ENCODE assay signal across 8 mouse cellular contexts in genomic region chr14:27183501-27184230, GRCm38 (mm10).
DNase-seq lines count a peak whose midpoint lies in the region; ATAC-seq lines count a peak whose summit lies in the region.

No protein-coding gene starts in this region.

- H3K4me2 ChIP-seq in liver, embryonic 12.5 days: no peak overlapping the region

- intact Hi-C loops in heart, postnatal 36 days (cut with DNase I): loop anchor here (1.0 kb wide), 1 partner anchor 74 kb away; no protein-coding TSS in a partner anchor
- intact Hi-C loops in left cerebral cortex, postnatal 25 days (cut with DNase I): loop anchor here (1.0 to 2.0 kb wide), 2 partner anchors 74 to 153 kb away; no protein-coding TSS in a partner anchor

- DNase-seq in liver (peak; percentile 39), NIH3T3 (ENCODE audit: low read depth) (peak; percentile 76)
- DNase-seq in cerebellum, postnatal 36 days: peak; percentile 58 to 81
- peak; percentile 81 to 84 for DNase-seq in heart, postnatal 36 days
- DNase-seq in left cerebral cortex, postnatal 25 days (ENCODE audit: low spot score in 2 of 2): peak; percentile 72 to 85
- DNase-seq in retina, postnatal 1 day: peak; percentile 77

- no peaks in the 10 kb centered on the region for H3K9me3 ChIP-seq in liver, embryonic 12.5 days (replicated peaks)

- no peak overlapping the region for H3K9ac ChIP-seq in liver, embryonic 12.5 days

- H3K27me3 ChIP-seq in liver, embryonic 12.5 days (replicated peaks): no peaks in the 10 kb centered on the region

- ATAC-seq in liver, embryonic 12.5 days: no peak
- no peak for ATAC-seq in inflammation-experienced regulatory T-cells, adult 6 months

- WGBS in liver, embryonic 12.5 days (ENCODE audit: insufficient replicate concordance): 48% methylated on average over 16 of the region's 16 CpGs

- H3K4me1 ChIP-seq in liver, embryonic 12.5 days: peaks cover 13% of the 10 kb centered on the region; the same call in 1 of the 2 replicates

- no peak overlapping the region for H3K27ac ChIP-seq in liver, embryonic 12.5 days

- no peak overlapping the region for H3K4me3 ChIP-seq in liver, embryonic 12.5 days

- H3K36me3 ChIP-seq in liver, embryonic 12.5 days: no peaks in the 10 kb centered on the region
